Mouse (Mus musculus): ENCODE results near the gene Cst6. TPM values are rescaled to one million over a fixed set of nuclear protein-coding genes. Genes with fewer than 3 reads are reported as not detected.

Gene Cst6
- polyA plus RNA-seq, 1 experiment = 1.5 TPM

DNA sequence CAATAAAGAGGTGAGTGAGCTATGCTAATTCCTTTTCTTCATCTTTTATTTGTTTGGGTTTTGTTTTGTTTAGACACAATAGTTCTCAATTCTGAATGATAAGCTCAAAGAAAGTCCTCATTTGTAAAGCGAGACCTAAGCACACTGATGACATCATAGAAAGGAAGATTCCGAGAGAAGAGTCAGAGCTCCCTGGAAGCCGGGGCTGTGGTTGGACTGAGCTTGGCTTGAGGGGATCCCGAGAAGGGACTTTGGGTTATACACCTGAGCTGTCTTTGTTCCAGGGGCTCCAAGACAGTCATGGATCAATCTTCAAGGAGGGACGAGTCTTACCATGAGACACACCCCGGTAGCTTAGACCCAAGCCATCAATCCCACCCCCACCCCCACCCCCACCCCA, 13.9 kb downstream of the Cst6 start, which contains the start of gene Catsper1:
Gene Catsper1 (plus strand): TSS at position 301 of the 400 bp plus-strand sequence.
- no peak for TF ChIP-seq CTCF (conservative IDR thresholded peaks at IDR 0.05; ENCODE audit: insufficient read depth, insufficient read length, low read depth, low read length)
- no peak for TF ChIP-seq POLR2A (IDR thresholded peaks at IDR 0.05; ENCODE audit: low read depth, low read length)
- Histone ChIP-seq H3K4me1 (ENCODE audit: control insufficient read depth, insufficient read depth, low read length) (no peaks in the 10 kb centered on the region), H3K36me3 (ENCODE audit: control insufficient read depth, insufficient read depth, low read length) (no peaks in the 10 kb centered on the region), H3K27me3 (replicated peaks; ENCODE audit: control insufficient read depth, insufficient read depth, low read length) (no peaks in the 10 kb centered on the region), H3K4me3 (ENCODE audit: insufficient read depth, low read depth, low read length) (no peak within 1 kb of the TSS), H3K27ac (ENCODE audit: insufficient read depth, low read depth, low read length) (no peak within 1 kb of the TSS)
- DNase-seq = no peak
- 91% methylated on average over 6 of the region's 6 CpGs for WGBS

DNA sequence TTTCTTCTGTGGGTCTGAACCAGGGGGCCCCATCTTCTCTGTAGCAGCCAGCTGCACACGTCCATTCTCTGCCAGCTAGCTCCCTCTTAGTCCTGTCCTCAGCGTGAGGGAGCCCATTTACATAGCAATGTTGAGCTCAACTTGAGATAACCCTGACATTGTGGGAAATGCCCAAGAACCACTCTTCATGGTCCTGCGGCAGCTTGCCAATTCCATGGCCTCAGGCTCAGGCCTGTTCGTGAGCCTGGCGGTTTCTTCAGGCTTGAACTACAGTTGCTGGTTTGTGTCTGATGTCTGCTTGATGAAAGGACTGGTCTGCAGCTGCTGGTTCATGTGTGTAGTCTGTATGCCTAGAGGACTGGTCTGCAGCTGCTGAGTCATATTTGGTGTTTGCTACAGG, 14.6 kb downstream of the Cst6 start:
- WGBS = 67% methylated on average over 5 of the region's 5 CpGs

DNA sequence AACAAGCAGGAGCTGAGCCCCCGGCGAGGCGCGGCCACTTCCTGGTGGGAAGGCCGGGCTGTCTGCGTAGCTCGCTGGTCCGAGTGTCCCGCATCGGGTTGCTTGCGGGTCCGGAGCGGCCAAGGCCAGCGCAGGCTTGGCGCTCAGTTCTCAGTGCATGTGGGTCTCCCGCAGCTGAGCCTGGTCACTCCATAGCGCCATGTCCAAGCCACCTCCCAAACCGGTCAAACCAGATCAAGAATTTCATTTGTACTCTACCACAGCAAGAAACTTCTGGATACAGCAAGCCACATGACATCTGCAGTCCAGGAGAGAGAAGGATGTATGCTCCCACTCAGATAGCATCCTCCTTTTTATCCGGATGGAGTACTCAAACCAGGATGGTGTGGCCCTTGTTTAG, 21.4 kb downstream of the Cst6 start:
- WGBS = 66% methylated on average over 19 of the region's 19 CpGs
- H3K27me3 ChIP-seq (replicated peaks; ENCODE audit: control insufficient read depth, insufficient read depth, low read length) = no peaks in the 10 kb centered on the region
- peaks cover 4% of the 10 kb centered on the region; the same call in 1 of the 2 replicates for H3K4me1 ChIP-seq (ENCODE audit: control insufficient read depth, insufficient read depth, low read length)
- H3K27ac ChIP-seq (ENCODE audit: insufficient read depth, low read depth, low read length) = no peak overlapping the region
- peak; percentile 46 for DNase-seq
- no peak overlapping the region for H3K4me3 ChIP-seq (ENCODE audit: insufficient read depth, low read depth, low read length)
- TF ChIP-seq POLR2A (IDR thresholded peaks at IDR 0.05; ENCODE audit: low read depth, low read length) = no peak
- no peak for TF ChIP-seq CTCF (conservative IDR thresholded peaks at IDR 0.05; ENCODE audit: insufficient read depth, insufficient read length, low read depth, low read length)
- no peaks in the 10 kb centered on the region for H3K36me3 ChIP-seq (ENCODE audit: control insufficient read depth, insufficient read depth, low read length)

More for the DNA sequence above, 14.6 kb downstream of the Cst6 start:
- peak; percentile 6 for DNase-seq
- Histone ChIP-seq H3K27ac (ENCODE audit: insufficient read depth, low read depth, low read length) (no peak overlapping the region), H3K4me1 (ENCODE audit: control insufficient read depth, insufficient read depth, low read length) (no peaks in the 10 kb centered on the region), H3K36me3 (ENCODE audit: control insufficient read depth, insufficient read depth, low read length) (no peaks in the 10 kb centered on the region), H3K27me3 (replicated peaks; ENCODE audit: control insufficient read depth, insufficient read depth, low read length) (no peaks in the 10 kb centered on the region), H3K4me3 (ENCODE audit: insufficient read depth, low read depth, low read length) (no peak overlapping the region)
- TF ChIP-seq POLR2A (IDR thresholded peaks at IDR 0.05; ENCODE audit: low read depth, low read length) = no peak
- no peak for TF ChIP-seq CTCF (conservative IDR thresholded peaks at IDR 0.05; ENCODE audit: insufficient read depth, insufficient read length, low read depth, low read length)

DNA sequence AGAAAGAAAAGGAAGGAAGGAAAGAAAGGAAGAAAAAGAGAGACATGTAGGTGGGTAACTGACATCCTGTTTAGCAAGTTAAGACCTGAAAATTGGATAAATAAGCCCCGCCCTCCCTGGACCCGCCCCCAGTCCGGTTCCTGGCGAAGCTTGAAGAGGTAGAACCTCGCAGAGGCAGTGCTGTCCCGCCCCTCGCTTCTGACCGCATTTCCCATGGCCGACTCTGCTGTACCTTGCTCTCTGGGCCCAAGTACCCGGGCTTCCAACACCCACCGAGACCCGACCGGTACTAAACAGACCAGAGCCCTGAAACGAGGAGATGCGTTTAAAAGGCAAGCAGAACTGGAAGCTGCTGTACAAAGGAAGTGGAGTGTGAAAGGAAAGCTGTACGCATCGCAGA, 25.6 kb downstream of the Cst6 start:
- Histone ChIP-seq H3K27me3 (replicated peaks; ENCODE audit: control insufficient read depth, insufficient read depth, low read length) (no peaks in the 10 kb centered on the region), H3K4me1 (ENCODE audit: control insufficient read depth, insufficient read depth, low read length) (peaks cover 4% of the 10 kb centered on the region; the same call in 1 of the 2 replicates), H3K27ac (ENCODE audit: insufficient read depth, low read depth, low read length) (no peak overlapping the region), H3K4me3 (ENCODE audit: insufficient read depth, low read depth, low read length) (peak overlapping the region; percentile 43), H3K36me3 (ENCODE audit: control insufficient read depth, insufficient read depth, low read length) (no peaks in the 10 kb centered on the region)
- no peak for TF ChIP-seq POLR2A (IDR thresholded peaks at IDR 0.05; ENCODE audit: low read depth, low read length)
- DNase-seq = peak; percentile 77
- 25% methylated on average over 17 of the region's 17 CpGs for WGBS

DNA sequence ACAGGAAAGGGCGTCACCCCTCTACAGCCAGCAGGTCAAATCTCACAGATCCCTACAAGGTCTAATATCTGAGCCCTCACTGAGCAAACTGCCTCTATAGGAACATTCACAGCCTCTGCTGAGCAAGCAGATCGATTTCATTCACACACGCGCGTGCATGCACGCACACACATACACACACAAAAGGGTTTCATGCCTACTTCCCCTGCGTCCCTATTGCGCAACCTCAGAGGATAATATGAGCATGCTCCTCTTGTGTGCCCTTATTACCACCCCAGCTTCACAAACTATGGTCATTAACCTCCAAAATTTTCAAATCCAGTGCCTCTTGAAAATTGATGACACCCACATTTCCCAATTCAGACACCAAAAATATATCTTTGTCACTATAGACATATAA, 36.2 kb downstream of the Cst6 start:
- no peak for DNase-seq
- no peaks in the 10 kb centered on the region for H3K27me3 ChIP-seq (replicated peaks; ENCODE audit: control insufficient read depth, insufficient read depth, low read length)
- H3K36me3 ChIP-seq (ENCODE audit: control insufficient read depth, insufficient read depth, low read length) = no peaks in the 10 kb centered on the region
- H3K27ac ChIP-seq (ENCODE audit: insufficient read depth, low read depth, low read length) = no peak overlapping the region
- TF ChIP-seq POLR2A (IDR thresholded peaks at IDR 0.05; ENCODE audit: low read depth, low read length) = no peak
- TF ChIP-seq CTCF (conservative IDR thresholded peaks at IDR 0.05; ENCODE audit: insufficient read depth, insufficient read length, low read depth, low read length) = no peak
- no peaks in the 10 kb centered on the region for H3K4me1 ChIP-seq (ENCODE audit: control insufficient read depth, insufficient read depth, low read length)
- WGBS = 82% methylated on average over 8 of the region's 8 CpGs
- no peak overlapping the region for H3K4me3 ChIP-seq (ENCODE audit: insufficient read depth, low read depth, low read length)

DNA sequence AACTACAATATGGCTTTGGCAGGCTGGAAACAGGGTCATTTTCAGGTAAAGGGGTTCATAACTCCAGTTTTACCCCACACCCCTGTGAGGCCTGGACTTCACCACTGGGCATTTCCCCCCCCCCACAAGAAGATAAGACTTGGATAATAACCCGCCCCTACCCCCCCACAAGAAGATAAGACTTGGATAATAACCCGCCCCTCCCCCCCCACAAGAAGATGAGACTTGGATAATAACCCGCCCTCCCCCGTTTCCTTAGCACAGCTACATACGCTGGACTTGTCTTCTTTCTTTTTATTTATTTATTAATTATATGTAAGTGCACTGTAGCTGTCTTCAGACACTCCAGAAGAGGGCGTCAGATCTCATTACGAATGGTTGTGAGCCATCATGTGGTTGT, 40.3 kb downstream of the Cst6 start:
- TF ChIP-seq CTCF (conservative IDR thresholded peaks at IDR 0.05; ENCODE audit: insufficient read depth, insufficient read length, low read depth, low read length) (no peak), POLR2A (IDR thresholded peaks at IDR 0.05; ENCODE audit: low read depth, low read length) (no peak)
- 83% methylated on average over 7 of the region's 7 CpGs for WGBS

DNA sequence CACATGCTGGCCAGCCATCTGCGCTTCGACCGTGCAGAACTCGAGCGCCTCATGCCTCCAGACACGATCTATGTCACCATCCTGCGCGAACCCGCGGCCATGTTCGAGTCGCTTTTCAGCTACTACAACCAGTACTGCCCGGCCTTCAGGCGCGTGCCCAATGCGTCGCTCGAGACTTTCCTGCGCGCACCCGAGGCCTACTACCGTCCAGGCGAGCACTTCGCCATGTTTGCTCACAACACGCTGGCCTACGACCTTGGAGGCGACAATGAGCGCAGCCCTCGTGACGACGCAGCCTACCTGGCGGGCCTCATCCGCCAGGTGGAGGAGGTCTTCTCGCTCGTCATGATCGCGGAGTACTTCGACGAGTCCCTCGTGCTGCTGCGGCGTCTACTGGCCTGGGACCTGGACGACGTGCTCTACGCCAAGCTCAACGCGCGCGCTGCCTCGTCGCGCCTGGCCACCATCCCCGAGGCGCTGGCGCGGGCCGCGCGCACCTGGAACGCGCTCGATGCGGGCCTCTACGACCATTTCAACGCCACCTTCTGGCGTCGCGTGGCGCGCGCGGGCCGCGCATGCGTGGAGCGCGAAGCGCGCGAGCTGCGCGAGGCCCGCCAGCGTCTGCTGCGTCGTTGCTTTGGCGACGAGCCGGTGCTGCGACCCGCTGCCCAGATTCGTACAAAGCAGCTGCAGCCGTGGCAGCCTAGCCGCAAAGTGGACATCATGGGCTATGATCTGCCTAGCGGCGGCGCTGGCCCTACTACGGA, 42.2 kb downstream of the Cst6 start:
- Histone ChIP-seq H3K27me3 (replicated peaks; ENCODE audit: control insufficient read depth, insufficient read depth, low read length) (no peaks in the 10 kb centered on the region), H3K4me3 (ENCODE audit: insufficient read depth, low read depth, low read length) (0 out of 2 replicates have a peak overlapping the region, but pooled peaks have one; percentile 13), H3K4me1 (ENCODE audit: control insufficient read depth, insufficient read depth, low read length) (no peaks in the 10 kb centered on the region), H3K27ac (ENCODE audit: insufficient read depth, low read depth, low read length) (no peak overlapping the region), H3K36me3 (ENCODE audit: control insufficient read depth, insufficient read depth, low read length) (no peaks in the 10 kb centered on the region)
- no peak for TF ChIP-seq CTCF (conservative IDR thresholded peaks at IDR 0.05; ENCODE audit: insufficient read depth, insufficient read length, low read depth, low read length)
- DNase-seq = no peak
- WGBS = 50% methylated on average over 98 of the region's 98 CpGs

More for the DNA sequence above, 40.3 kb downstream of the Cst6 start:
- H3K36me3 ChIP-seq (ENCODE audit: control insufficient read depth, insufficient read depth, low read length) = no peaks in the 10 kb centered on the region
- H3K4me3 ChIP-seq (ENCODE audit: insufficient read depth, low read depth, low read length) = no peak overlapping the region
- no peaks in the 10 kb centered on the region for H3K27me3 ChIP-seq (replicated peaks; ENCODE audit: control insufficient read depth, insufficient read depth, low read length)
- H3K4me1 ChIP-seq (ENCODE audit: control insufficient read depth, insufficient read depth, low read length) = no peaks in the 10 kb centered on the region
- H3K27ac ChIP-seq (ENCODE audit: insufficient read depth, low read depth, low read length) = no peak overlapping the region
- no peak for DNase-seq
